Mouse (Mus musculus) thymus, postnatal 0 days (tissue): ENCODE measurements around the gene B3gnt5. TPM values are rescaled to one million over a fixed set of nuclear protein-coding genes. Genes with fewer than 3 reads are reported as not detected.
"Not testable (repeated sequence)": the region's sequence is repeated elsewhere in the genome, so short reads cannot be mapped to it uniquely, and the experiment has no call there.

ENCODE experiments used
- DNase-seq: peaks from one replicate; pipeline ENCODE4 v3.0.0-alpha.2; 2015; ENCODE audit warnings: low spot score
- polyA plus RNA-seq: library from polyadenylated mRNA; unstranded; fragments of >200 nt; fragmentation: Nextera tagmentation; extraction: Ambion mirVana; gene quantifications from 2 replicates; pipeline ENCODE4 v1.2.1, GENCODE M21; 2015

B3gnt5 gene
- 1.6 and 2.7 TPM in 2 replicates for polyA plus RNA-seq

DNA sequence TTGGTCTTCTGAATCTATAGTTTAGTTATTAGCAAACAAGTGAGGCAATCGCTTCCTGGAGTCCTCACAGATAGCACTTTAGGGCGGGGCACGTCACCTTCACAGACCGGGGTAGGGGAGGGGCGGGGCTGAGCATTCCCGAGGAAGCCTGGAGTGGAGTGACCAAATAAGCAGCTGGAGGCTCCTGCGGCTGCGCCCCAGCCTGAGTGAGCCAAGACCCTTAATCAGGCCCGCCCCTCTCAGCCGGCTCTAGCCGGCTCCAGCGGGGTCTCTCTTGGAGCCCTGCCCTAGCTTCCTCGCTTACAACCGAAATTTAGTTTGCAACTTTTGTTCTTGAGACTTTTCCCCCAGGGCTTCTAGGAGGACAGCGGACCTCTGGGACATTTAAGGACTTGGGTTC lies at the start of gene B3gnt5:
B3gnt5 (plus strand) TSS at position 135 of the 400 bp plus-strand sequence.
- peak; percentile 26 for DNase-seq

GRCm38 (mm10) chr16:19720959-19721358 lies 39.0 kb upstream of the B3gnt5 start:
- no peak for DNase-seq

DNA sequence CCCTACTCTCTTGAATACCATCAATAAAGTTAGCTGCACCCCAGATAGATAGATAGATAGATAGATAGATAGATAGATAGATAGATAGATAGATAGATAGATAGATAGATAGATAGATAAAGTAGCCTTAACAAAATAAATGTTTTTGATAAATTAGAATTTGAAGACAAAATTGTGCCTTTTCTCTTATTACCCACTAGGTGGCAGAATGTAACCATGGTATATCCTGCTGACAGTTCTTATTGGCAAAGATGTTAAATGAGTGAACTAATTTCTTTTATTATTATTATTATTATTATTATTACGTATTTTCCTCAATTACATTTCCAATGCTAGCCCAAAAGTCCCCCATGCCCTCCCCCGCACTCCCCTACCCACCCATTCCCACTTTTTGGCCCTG lies 35.9 kb upstream of the B3gnt5 start:
- not testable (repeated sequence) for DNase-seq

GRCm38 (mm10) chr16:19732896-19733295 lies 27.1 kb upstream of the B3gnt5 start:
- no peak for DNase-seq

DNA sequence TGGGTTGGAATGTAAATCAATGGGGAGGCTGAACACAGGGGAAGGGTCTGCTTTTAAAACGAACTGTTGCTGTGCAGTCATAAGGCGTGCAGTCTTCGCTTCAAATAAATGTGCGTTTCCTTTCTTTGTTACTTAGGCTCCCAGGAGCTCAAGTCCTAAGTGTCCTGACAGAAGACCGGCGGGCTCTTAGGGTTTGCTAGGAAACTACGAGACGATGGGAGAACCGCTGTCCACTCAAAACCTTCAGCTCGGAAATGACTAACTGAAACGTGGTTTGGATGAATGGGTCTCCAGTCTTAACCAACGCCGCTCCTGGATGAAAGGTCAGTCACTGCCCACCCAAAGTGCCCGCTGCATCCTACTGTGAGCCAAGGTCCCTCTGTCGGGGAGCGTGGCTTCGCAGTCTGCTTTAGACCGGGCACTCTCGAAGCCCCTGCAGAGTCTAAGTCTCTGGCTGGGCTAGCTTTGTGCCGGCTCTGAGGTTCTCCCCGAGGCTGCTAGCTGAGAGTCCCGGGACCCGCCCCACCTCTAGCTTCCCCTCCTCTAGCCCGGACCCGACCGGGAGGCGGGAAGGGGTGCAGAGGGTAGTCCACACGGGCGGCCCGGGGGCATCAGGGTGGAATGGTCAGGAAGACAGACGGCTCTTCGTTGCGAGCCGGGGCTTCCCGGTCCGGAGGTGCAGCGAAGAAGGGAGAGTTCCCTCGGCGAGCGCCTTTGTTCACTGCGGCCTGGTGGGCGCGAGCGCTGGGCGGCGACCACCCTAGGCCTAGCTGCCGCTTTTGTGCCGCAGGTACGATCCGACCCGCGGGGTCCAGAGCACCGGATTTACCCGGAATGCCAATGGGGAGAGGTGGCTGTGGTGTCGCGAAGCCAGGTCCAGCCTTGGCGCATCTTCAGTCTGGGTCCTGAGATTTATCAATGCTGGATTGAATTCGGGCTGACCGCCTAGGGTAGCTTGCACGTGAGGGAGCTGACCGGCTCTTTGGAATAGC lies 793 bp downstream of the B3gnt5 start:
- DNase-seq = peak; percentile 40

DNA sequence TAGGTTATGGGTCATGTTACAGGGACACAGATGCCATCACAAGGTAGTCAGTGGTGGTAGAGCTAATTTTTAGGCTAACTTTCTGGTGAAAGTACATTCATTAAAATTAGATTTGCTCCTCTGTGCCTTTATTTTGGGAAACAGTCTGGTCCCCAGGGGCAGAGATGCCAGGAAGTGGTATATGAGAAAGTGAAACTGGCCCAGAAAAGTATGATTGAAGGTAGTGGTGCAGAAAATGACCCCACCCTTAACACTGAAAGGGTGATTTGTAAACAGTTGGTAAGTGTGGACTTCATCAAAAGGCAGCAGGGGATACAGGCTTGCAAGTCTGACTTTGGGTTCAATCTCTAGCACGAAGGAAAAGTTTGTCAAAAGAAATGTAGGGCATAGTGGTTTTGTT lies 1.7 kb downstream of the B3gnt5 start:
- DNase-seq = no peak

- no peak for DNase-seq
Measured at GRCm38 (mm10) chr16:19766107-19766506, 6.1 kb downstream of the B3gnt5 start.

GRCm38 (mm10) chr16:19768046-19768445 lies 8.0 kb downstream of the B3gnt5 start:
- DNase-seq = no peak

DNA sequence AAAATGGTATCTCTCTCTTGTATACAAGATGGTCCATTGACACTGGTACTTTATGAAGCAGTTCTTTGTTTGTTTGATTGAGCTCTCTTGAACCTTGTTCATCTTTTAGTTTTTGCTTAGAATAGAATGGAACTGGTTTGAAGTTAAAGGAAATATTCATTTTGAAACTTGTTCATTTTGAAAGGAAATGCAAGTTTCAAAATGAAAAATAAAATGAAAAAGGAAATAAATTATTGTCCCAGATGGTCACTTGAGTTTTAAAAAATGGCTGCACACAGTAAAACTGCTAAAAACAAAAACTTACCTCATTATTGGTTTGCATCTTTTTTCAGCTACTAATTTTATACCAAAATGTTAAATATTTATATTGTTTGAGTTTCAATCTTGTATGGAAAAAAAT lies 12.0 kb downstream of the B3gnt5 start:
- no peak for DNase-seq

- DNase-seq = no peak
Measured at GRCm38 (mm10) chr16:19786386-19787090, 26.5 kb downstream of the B3gnt5 start.

- DNase-seq = no peak
Measured at GRCm38 (mm10) chr16:19789914-19790313, 29.9 kb downstream of the B3gnt5 start.

DNA sequence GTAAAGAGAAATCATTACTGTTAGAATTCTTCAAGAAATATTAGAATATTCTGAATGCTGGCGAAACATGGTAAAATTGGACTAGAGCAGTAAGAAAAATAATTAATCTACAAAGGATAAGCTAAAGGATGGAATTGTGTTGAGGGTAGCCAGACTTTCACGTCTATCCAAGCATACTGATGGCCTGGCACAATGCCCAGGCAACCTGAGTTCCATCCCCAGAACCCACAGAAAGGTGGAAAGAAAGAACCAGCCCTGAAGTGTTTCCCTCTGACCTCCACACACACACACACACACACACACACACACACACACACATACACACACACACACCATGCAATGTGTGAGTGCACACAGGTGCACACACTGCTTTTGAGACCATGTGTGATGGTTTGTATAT lies 58.8 kb downstream of the B3gnt5 start:
- DNase-seq = no peak

Other genes starting within 250 kb of the B3gnt5 start
- not detected in 2 replicates for gene Olfr167, start 237.9 kb upstream of the B3gnt5 start, polyA plus RNA-seq
- not detected in 2 replicates for gene Olfr168, start 224.7 kb upstream of the B3gnt5 start, polyA plus RNA-seq
- not detected in 2 replicates for gene Olfr169, start 188.4 kb upstream of the B3gnt5 start, polyA plus RNA-seq
- gene Olfr170, start 148.3 kb upstream of the B3gnt5 start, polyA plus RNA-seq = not detected in 2 replicates
- gene Olfr171, start 130.3 kb upstream of the B3gnt5 start, polyA plus RNA-seq = not detected in 2 replicates
- gene Lamp3, start 53.8 kb upstream of the B3gnt5 start, polyA plus RNA-seq = 0.04 and 0.06 TPM in 2 replicates
- gene Klhl6, start 222.8 kb downstream of the B3gnt5 start, polyA plus RNA-seq = 130 and 131 TPM in 2 replicates